Mouse (Mus musculus) fibroblast of lung, adult 2 months (primary cell): Measurements from ENCODE around the gene Foxp1.

Experiments used
- DNase-seq: peaks from one replicate; pipeline ENCODE4 v3.0.0-alpha.2; 2011; ENCODE audit warnings: low read depth

The Foxp1 gene

GRCm38 (mm10) chr6:99045845-99046788, 476.4 kb downstream of the Foxp1 start:
- no peak for DNase-seq

DNA sequence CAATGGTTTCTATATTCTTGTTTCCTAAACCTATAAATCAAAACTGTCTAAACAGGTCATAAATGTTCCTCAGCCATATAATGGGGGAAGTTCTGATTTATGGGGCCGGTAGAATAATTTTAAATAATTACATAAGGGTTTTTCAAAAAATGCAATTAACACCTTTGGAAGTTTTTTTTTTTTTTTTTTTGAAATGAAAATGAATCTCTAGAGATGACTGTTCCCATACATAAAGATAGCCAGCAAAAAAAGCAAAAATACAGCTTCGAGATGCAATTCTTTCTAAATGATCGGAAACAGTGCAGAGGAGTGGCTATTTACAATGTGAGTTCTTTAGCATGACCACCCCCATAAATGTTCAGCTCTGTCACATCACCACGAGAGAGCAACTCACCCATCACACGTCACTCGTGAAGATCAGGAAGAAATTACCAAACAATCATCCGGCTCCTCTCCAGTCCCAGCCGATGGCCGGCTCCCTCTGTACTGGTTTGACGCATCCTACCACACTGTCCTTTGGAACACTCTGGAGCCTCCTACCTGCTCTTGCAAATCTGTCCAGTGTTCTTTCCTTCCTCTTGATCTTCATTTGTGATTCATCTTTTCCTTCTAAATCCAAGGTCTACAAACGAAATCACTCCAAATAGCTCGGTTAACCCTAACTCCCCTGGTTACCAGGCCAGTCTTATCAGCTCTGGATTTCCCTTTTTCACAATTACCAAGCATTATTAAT, 478.4 kb downstream of the Foxp1 start:
- no peak for DNase-seq

DNA sequence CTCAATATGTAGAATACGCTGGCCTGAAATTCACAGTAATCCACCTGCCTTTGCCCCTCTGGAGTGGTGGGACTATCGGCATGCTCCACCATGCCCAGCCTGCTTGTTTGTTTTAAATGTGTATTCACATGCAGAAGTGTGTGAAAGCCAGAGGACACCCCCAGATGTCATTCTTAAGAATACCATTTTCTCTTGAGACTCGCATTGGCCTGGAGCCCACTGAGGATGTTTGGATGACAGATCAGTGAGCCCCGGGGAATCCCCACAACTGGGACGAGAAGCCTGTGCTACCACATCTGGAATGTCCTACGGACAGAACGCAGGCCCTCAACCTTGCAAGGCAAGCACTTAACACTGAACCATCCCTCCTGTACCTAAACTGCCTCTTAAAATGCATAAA, 479.3 kb downstream of the Foxp1 start:
- no peak for DNase-seq

DNA sequence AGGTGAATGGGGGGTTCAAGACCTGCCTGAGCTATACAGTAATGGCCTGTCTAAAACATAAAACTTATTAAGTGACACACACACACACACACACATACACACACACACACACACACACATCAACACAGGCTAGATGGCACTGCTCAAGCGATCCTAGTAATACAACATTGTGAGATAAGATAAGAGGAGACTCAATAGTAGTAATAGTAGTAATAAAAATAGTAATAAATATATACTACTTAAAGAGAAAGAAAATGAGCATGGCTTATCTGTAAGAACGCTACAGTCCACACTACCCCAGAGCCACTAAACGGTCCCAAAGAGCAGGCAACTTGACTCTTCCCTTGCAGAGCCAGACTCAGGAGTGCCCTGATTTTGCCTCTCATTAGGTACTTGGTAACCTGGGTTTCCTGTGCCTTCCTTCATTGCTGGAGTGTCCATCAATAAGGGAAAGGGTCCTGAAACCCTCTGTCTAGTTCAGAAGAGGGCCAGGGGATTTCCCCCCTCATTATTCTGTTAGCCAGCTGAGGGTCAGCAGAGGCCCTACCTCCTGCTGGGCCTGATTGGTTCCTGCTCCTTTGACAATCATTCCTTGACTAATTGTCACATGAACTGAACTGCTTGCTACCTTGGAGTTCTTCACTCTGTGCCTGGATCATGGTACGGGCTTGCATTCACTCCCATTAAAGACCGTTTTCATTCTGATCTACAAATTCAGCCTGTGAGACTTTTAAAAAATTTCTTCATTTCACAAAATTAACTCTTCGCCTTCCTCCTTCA, 480.2 kb downstream of the Foxp1 start:
- DNase-seq, result no peak

DNA sequence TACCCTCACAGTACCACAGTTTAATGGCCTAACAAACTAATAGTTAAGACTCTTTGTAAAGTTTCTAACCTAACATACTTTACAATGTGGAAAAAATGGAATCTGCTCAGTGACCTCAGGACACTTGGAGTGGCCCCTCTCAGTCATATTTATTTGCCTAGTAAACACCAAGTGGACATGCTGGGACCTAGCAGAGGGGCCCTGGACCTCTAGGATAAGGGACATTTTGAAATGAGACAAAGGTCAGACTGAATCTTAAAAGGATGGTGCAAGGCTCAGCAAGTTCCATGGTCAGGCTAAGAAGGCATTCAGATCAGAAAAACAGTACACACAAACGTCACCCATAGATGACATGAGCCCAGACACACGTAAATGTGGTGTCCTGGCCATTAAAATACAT, 483.5 kb downstream of the Foxp1 start:
- DNase-seq, result no peak

DNA sequence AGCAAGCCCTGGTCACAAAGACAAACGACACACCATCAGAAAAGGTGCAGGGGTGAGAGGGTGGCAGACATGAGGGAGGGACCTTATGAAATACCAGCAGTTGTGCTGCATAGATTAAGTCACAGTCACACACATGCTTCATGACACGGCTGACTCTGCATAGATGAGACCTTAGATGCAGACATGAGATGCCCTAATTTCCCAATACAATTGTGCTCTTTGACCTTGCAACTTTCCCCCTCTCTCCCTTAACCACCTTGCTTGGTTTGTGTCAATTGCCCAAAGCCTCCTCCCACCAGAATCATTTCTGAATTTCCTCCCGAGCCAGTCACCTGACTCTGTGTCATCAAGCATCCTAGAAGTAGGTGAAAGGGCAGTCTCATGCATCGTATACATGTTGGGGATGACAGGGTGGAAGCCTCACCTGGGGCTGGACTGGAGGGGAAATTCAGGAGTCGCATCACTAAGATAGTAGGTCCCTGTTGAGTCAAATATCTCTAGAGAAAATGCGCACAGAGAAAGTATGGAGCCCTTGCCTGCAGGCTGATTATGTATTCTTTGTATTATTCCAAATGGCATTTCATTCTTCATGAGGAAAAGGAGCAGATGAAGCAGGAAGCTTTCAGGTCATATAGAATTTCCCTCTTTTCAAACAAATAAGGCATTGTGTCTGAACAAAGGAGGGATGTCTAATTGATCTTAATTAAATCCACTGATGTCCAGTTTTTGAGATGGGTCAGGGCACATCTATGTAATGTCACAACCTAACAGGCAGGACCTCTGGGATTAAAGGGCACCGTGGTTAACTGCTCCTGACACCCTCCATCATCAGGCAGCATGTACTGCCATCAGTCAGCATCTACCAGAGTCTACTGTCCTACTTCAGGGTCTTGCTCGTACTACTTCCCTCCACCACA, 486.8 kb downstream of the Foxp1 start:
- DNase-seq, result no peak

GRCm38 (mm10) chr6:99033062-99033461, 489.5 kb downstream of the Foxp1 start:
- no peak for DNase-seq

DNA sequence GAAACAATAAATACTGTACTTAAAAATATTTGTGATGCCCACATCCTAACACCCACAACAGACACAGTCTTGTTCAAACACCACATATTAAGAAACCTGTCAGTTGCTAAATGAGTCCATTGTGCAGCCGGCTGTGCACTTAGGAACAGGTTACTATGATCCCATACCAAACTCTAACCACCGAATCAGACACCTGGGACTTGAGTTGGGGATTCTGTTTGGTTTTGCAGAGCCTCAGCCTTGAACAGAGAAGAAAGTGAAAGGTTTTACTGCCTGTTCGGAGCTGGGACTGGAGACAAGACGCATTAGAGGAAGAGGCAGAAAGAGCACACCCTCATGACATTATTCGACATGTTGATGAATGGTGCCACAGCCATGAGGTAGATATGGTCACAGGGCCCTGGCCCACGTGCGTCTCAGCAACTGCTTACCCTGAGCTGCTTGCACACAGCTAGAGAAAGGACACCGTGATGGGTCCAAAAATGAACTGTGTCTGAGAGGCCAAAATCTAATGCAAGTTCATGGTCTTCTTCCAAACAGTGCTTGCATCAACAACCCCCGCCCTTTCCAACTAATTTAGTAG, 491.1 kb downstream of the Foxp1 start:
- no peak for DNase-seq

DNA sequence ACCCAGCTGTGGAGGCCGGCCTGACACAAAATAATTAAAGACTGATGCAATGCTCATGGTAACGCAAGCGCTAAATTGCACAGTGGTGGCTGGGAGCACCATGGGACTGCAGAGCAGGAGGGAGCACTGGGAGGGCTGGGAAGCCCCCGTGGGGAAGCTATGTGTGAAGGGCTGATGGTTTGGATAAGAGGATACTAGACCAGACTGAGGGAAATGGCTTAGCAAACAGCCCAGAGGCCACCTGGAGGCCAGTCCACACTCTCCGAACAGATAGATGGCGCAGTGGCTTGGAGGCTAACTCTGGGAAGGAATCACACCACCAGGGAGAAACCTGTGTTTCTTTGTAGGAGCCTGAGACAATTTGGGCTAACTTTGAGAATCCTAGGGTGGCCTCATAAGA, 492.3 kb downstream of the Foxp1 start:
- DNase-seq, result no peak

DNA sequence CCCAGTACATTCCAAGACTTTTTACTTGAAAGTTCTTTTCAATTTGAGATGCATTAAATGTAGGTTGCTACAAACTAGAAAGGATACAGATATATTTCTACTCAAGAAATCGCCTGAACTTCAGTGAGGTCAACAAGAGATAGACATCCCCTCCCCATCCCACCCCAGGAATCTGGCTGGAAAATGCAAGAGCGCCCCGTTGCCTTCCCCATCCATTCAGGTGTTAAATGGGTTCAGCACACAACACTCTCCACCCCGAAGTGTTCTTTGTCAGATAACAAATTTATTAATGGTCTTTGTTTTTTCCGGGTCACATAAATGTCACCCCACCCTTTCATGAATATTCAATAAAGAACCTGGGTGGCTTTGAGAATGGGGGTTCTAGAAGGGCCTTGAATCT, 493.1 kb downstream of the Foxp1 start:
- no peak for DNase-seq

GRCm38 (mm10) chr6:99028989-99029305, 493.6 kb downstream of the Foxp1 start:
- DNase-seq, result no peak

- DNase-seq, result no peak
These were observed 494.1 kb downstream of the Foxp1 start for GRCm38 (mm10) chr6:99028161-99028988.

- DNase-seq, result no peak
These were observed 494.9 kb downstream of the Foxp1 start for GRCm38 (mm10) chr6:99027542-99028160.

- DNase-seq, result no peak
These were observed 495.6 kb downstream of the Foxp1 start for GRCm38 (mm10) chr6:99026635-99027541.

DNA sequence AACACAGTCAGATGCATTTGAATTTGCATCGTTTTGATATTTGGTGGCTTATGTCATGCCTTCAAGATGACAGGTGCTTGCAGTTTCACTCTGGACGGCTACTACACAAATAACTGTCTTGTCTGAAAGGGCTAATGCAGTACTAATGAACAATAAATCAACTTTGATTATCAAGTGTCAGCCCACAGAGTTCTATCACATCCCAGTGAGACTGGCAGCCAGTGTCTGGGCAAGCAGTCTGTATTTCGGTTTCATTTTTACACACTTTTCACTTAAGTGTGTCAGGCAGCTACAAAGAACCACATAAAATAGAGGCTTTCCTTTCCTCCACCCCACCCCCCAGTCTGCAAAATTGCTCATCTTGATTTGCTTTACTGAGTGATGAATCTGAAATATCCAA, 496.5 kb downstream of the Foxp1 start:
- no peak for DNase-seq

- no peak for DNase-seq
These were observed 497.9 kb downstream of the Foxp1 start for GRCm38 (mm10) chr6:99024588-99024987.

- DNase-seq, result no peak
These were observed 501.7 kb downstream of the Foxp1 start for GRCm38 (mm10) chr6:99020570-99021444.

DNA sequence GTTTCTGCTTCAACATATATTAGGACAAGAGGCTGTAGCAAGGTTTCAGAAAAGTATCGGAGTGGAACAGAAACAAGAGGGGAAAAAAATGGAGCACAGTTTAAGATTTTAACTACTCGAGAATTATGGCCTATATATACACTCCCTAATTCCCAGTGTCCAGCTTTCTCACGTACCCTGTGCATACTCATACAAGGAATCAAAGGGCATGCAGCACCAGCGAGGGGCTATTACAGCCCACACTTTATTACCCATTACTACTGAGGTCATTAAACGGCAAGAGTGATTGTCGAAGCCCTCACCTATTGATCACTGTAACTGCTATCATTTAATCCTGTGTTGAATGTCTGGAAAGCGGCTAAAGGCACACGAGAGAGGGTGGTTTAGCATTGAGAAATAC, 502.8 kb downstream of the Foxp1 start:
- DNase-seq, result no peak
